Mouse (Mus musculus) cerebellum, adult 18-20 months (tissue): ENCODE data around the gene F2rl1.
A peak's percentile ranks its signal among the peaks of the same experiment; 100 is the strongest.
"Not testable (repeated sequence)": the region's sequence is repeated elsewhere in the genome, so short reads cannot be mapped to it uniquely, and the experiment has no call there.

Source experiments
- DNase-seq, 2 experiments: peaks; one replicate each; pipeline ENCODE4 v3.0.0; 2021

F2rl1 gene

GRCm38 (mm10) chr13:95533121-95533520 is 8.1 kb upstream of the F2rl1 start:
- DNase-seq = not testable (repeated sequence)

- DNase-seq = no peak
Measured at GRCm38 (mm10) chr13:95531273-95532045, 6.4 kb upstream of the F2rl1 start.

- no peak for DNase-seq
Measured at GRCm38 (mm10) chr13:95529246-95529645, 4.2 kb upstream of the F2rl1 start.

GRCm38 (mm10) chr13:95524424-95524673 is 678 bp downstream of the F2rl1 start:
- DNase-seq = no peak

- DNase-seq = peak; percentile 4 to 22
Measured at GRCm38 (mm10) chr13:95523659-95524423, 1.2 kb downstream of the F2rl1 start.

- DNase-seq = no peak
Measured at GRCm38 (mm10) chr13:95522176-95522575, 2.9 kb downstream of the F2rl1 start.

- no peak for DNase-seq
Measured at GRCm38 (mm10) chr13:95521029-95521428, 4.0 kb downstream of the F2rl1 start.

DNA sequence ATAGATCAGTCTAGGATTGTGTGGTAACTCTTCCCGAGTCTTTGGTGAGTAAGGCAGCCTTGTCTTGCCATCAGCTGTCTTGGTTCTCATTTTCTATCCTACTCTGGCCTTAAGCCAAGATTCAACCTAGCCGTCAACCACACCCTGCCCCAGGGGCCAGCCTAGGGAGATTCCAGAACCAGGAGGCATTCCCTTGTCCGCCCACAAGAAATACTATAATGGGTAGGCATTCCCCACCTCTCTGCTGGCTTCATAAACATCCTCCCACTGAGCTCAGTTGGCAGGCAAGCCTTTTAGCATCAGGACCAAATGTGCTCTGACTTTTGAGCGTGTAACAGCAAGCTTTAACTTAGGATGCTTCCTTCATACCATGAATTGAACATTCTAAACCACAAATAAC is 10.3 kb downstream of the F2rl1 start:
- no peak for DNase-seq

GRCm38 (mm10) chr13:95510054-95510453 is 15.0 kb downstream of the F2rl1 start:
- no peak for DNase-seq

DNA sequence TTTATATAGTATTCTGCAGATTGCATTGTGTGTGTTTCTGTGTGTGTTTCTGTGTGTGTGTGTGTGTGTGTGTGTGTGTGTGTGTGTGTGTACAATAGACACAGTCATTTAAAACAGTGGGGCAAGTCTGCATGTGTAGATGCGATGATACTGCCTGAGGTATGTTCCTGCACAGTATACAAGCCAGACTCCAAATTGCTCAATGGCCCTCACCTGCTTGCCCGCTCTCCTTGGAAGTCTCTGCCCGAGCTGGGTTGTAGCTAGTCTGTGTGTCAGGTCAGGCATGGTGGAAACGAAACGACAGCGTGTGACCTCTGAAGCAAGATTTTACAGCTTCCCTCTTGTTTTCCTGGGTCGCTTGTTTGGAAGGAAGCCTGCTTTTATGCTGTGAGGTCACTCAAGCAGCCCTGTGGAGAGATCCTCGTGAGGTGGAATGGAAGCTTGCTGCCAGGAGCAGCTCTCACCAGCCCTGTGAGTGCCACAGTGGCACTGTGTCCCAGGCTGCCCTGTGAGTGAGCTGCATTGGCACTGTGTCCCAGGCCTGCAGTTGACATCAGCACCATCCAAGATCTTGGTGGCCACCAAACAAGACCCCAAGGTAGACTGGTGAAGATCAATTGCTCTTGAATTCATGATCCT is 21.6 kb downstream of the F2rl1 start:
- DNase-seq = no peak

- DNase-seq = no peak
Measured at GRCm38 (mm10) chr13:95496601-95497000, 28.4 kb downstream of the F2rl1 start.

- DNase-seq = no peak
Measured at GRCm38 (mm10) chr13:95494812-95495211, 30.2 kb downstream of the F2rl1 start.

GRCm38 (mm10) chr13:95493296-95493695 is 31.7 kb downstream of the F2rl1 start:
- DNase-seq = no peak

- no peak for DNase-seq
Measured at GRCm38 (mm10) chr13:95491327-95491726, 33.7 kb downstream of the F2rl1 start.

GRCm38 (mm10) chr13:95484664-95485063 is 40.4 kb downstream of the F2rl1 start:
- DNase-seq = no peak

GRCm38 (mm10) chr13:95481428-95481827 is 43.6 kb downstream of the F2rl1 start:
- DNase-seq = peak; percentile 44 to 56

DNA sequence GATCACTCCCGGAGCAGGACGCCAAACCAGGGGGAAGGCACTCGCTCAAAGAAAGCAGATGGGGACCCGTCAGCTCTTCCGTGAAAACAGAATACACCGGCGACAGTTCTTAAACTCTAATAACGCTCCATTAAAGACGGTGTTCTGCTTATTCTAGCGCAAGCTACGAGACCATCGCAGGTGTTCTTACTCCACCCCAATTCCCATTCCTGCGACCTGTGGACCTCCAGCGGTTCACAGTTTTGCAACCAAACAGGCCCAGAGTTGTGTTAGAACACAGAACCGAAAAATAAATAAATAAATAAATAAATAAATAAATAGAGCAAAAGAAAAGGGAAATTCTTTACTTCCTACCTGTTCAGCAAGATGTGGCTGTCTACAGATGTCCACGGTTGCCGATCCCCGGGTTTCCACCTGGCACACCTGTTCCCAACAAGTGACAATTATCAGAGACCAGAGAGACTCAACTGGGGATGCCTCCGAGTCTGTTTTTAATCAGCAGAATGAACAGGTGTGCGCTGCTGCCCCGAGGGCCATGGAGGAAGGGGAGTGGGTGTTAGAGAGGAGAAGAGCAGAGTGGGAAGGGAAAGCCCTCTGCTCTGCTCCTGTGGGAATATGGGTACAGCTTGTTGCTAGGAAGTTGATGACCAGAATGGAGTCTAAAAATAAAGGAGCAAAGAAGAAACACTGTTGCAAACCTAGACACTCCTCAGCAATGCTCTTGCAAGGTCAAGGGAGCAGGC is 46.2 kb downstream of the F2rl1 start, which contains the start of gene S100z:
Gene S100z (minus strand): TSS at position 51 of the 743 bp plus-strand sequence.
- DNase-seq = no peak

GRCm38 (mm10) chr13:95477173-95477572 is 47.9 kb downstream of the F2rl1 start:
- DNase-seq = no peak

DNA sequence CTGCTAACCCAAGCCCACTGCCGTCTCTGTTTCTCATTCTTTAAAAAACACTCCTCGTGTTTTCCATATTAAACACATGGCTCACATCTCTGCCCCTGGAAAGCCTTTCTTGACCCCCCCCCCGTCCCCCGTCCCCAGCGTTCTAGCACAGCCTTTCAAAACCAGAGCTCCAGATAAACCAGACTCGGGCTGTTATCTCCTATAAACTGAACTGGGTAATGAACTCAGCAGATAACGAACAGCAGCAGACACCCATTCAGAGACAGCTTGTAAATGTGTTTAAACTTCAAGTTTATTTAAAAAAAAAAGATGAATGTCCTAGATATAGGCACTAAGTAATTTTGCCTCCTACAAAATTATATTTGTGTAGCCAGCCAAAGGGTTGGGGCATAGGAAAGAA is 49.9 kb downstream of the F2rl1 start:
- no peak for DNase-seq

DNA sequence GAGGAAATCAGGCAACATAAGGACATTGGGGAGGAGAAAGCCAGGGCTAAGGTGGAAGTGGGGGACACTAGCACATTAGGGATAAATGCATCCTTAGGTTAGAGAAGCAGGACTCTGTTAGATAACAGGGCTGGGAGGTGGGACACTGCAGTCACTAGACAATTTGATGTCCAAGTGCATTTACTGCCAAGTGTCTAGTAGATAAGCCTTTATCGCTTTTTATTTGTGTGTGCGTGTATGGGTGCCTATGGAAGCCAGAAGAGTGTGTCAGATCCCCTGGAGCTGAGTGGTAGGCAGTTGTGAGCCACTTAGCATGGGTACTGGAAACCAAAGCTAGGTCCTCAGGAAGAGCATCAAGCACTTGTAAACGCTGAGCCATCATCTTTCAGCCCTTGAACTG is 50.7 kb downstream of the F2rl1 start:
- no peak for DNase-seq

GRCm38 (mm10) chr13:95470970-95471369 is 54.1 kb downstream of the F2rl1 start:
- no peak for DNase-seq
